Mouse (Mus musculus) intestine, embryonic 14.5 days (tissue): Measurements from ENCODE around the gene Sv2a. TPM values are rescaled to one million over a fixed set of nuclear protein-coding genes. Genes with fewer than 3 reads are reported as not detected.
"Not testable (repeated sequence)": the region's sequence is repeated elsewhere in the genome, so short reads cannot be mapped to it uniquely, and the experiment has no call there.

ENCODE experiments used
- ATAC-seq: fragments of 200-750 bp; cut with Nextera tagmentation; replicated peaks from 2 replicates; pipeline ENCODE4 v1.8.0; 2017; ENCODE audit warnings: low read depth, moderate number of reproducible peaks, moderate TSS enrichment, moderate library complexity; ENCODE audit not compliant: low FRiP score, low TSS enrichment
- DNase-seq: peaks from one replicate; pipeline ENCODE4 v3.0.0-alpha.2; 2018; ENCODE audit warnings: low spot score
- H3K27ac ChIP-seq: fragments of 300-500 bp; sonication (generic); 2 replicates; pipeline ENCODE4 v1.5.1; 2014; ENCODE audit warnings: low read depth, mild to moderate bottlenecking, control low read depth
- H3K27me3 ChIP-seq: fragments of 300-500 bp; sonication (generic); replicated peaks from 2 replicates; pipeline ENCODE4 v1.6.1; 2014; ENCODE audit warnings: low read length, control low read depth; ENCODE audit not compliant: control insufficient read depth, insufficient read depth
- H3K36me3 ChIP-seq: fragments of 300-500 bp; sonication (generic); 2 replicates; pipeline ENCODE4 v1.6.1; 2014; ENCODE audit warnings: low read length, control low read depth; ENCODE audit not compliant: control insufficient read depth, insufficient read depth
- H3K4me1 ChIP-seq: fragments of 300-500 bp; sonication (generic); replicated peaks from 2 replicates; pipeline ENCODE4 v1.6.1; 2014; ENCODE audit warnings: low read length, control low read depth, mixed read lengths; ENCODE audit not compliant: control insufficient read depth, insufficient read depth
- H3K4me2 ChIP-seq: fragments of 300-500 bp; sonication (generic); 2 replicates; pipeline ENCODE4 v1.6.1; 2014; ENCODE audit warnings: low read length
- H3K4me3 ChIP-seq: fragments of 300-500 bp; sonication (generic); 2 replicates; pipeline ENCODE4 v1.5.1; 2014; ENCODE audit warnings: low read depth, low read length, control low read depth, mixed read lengths
- H3K9ac ChIP-seq: fragments of 300-500 bp; sonication (generic); 2 replicates; pipeline ENCODE4 v1.6.1; 2014; ENCODE audit warnings: mild to moderate bottlenecking, low read length
- H3K9me3 ChIP-seq: fragments of 300-500 bp; sonication (generic); 2 replicates; pipeline ENCODE4 v1.6.1; 2016; ENCODE audit warnings: low read length, control low read depth; ENCODE audit not compliant: control insufficient read depth
- WGBS: fragments of 180-500 bp; shearing (Covaris S2); extraction: QIAGEN DNeasy Blood & Tissue Kit; methylation state at CpG from one replicate; pipeline ENCODE4 v1.1.7; 2014; 5-methylcytosine and 5-hydroxymethylcytosine counted together
- polyA plus RNA-seq: library from polyadenylated mRNA; unstranded; fragments of >200 nt; fragmentation: Nextera tagmentation; extraction: Ambion mirVana; gene quantifications from 2 replicates; pipeline ENCODE4 v1.2.1, GENCODE M21; 2014

The Sv2a gene
- polyA plus RNA-seq, 1 experiment from 2014 or later = 8.3 TPM

GRCm38 (mm10) chr3:96198181-96198580, 17.2 kb downstream of the Sv2a start:
- H3K36me3 ChIP-seq = no peaks in the 10 kb centered on the region
- H3K9ac ChIP-seq = peak overlapping the region; percentile 41
- H3K9me3 ChIP-seq = no peaks in the 10 kb centered on the region
- ATAC-seq = peak; percentile 34
- no peak for DNase-seq
- peak overlapping the region; percentile 88 for H3K4me2 ChIP-seq
- peaks cover 12% of the 10 kb centered on the region for H3K4me1 ChIP-seq
- WGBS = 5% methylated on average over 6 of the region's 6 CpGs
- H3K4me3 ChIP-seq = peak overlapping the region; percentile 68
- H3K27me3 ChIP-seq = no peaks in the 10 kb centered on the region
- peak overlapping the region; percentile 54 for H3K27ac ChIP-seq

- H3K36me3 ChIP-seq, H3K27ac ChIP-seq, H3K9ac ChIP-seq, DNase-seq, H3K4me3 ChIP-seq, H3K9me3 ChIP-seq, ATAC-seq, H3K27me3 ChIP-seq: not testable (repeated sequence)
- Histone ChIP-seq H3K4me1 (peaks cover 12% of the 10 kb centered on the region), H3K4me2 (peak overlapping the region; percentile 88)
- WGBS = 35% methylated on average over 5 of the region's 8 CpGs
Observed at GRCm38 (mm10) chr3:96198601-96199251, 17.8 kb downstream of the Sv2a start.

GRCm38 (mm10) chr3:96199731-96200130, 18.8 kb downstream of the Sv2a start:
- no peak overlapping the region for H3K27ac ChIP-seq
- 49% methylated on average over 2 of the region's 2 CpGs for WGBS
- H3K9ac ChIP-seq = no peak overlapping the region
- H3K4me2 ChIP-seq = no peak overlapping the region
- no peaks in the 10 kb centered on the region for H3K9me3 ChIP-seq
- H3K4me1 ChIP-seq = peaks cover 12% of the 10 kb centered on the region
- no peak overlapping the region for H3K4me3 ChIP-seq
- H3K36me3 ChIP-seq = no peaks in the 10 kb centered on the region
- no peaks in the 10 kb centered on the region for H3K27me3 ChIP-seq
- no peak for ATAC-seq
- DNase-seq = no peak

GRCm38 (mm10) chr3:96207819-96208218, 26.9 kb downstream of the Sv2a start:
- Histone ChIP-seq H3K9me3 (no peaks in the 10 kb centered on the region), H3K4me3 (no peak overlapping the region), H3K36me3 (no peaks in the 10 kb centered on the region), H3K9ac (no peak overlapping the region), H3K4me1 (no peaks in the 10 kb centered on the region), H3K27me3 (no peaks in the 10 kb centered on the region), H3K27ac (no peak overlapping the region), H3K4me2 (no peak overlapping the region)
- 72% methylated on average over 3 of the region's 3 CpGs for WGBS
- ATAC-seq (no peak), DNase-seq (no peak)

GRCm38 (mm10) chr3:96209242-96209641, 28.3 kb downstream of the Sv2a start:
- 25% methylated on average over 15 of the region's 15 CpGs for WGBS
- DNase-seq (no peak), ATAC-seq (no peak)
- Histone ChIP-seq H3K4me2 (no peak overlapping the region), H3K36me3 (no peaks in the 10 kb centered on the region), H3K27ac (no peak overlapping the region), H3K9ac (no peak overlapping the region), H3K4me3 (no peak overlapping the region), H3K27me3 (no peaks in the 10 kb centered on the region), H3K9me3 (no peaks in the 10 kb centered on the region), H3K4me1 (no peaks in the 10 kb centered on the region)

- WGBS = 0% methylated on average over 12 of the region's 12 CpGs
Observed at GRCm38 (mm10) chr3:96219191-96219641, 38.3 kb downstream of the Sv2a start.

GRCm38 (mm10) chr3:96219661-96220130, 38.7 kb downstream of the Sv2a start, which contains the start of the genes Bola1 and Hist2h2ab:
Gene Bola1 (minus strand): TSS chr3:96219709.
Gene Hist2h2ab (plus strand): TSS chr3:96219865.
- peak within 1 kb of the TSS; percentile 69 for H3K4me3 ChIP-seq
- H3K36me3 ChIP-seq = no peaks in the 10 kb centered on the region
- WGBS = under 1% methylated on average over 37 of the region's 37 CpGs
- H3K4me2 ChIP-seq = peak within 1 kb of the TSS; percentile 59
- H3K27ac ChIP-seq = peak within 1 kb of the TSS; percentile 98
- ATAC-seq (peak; percentile 88), DNase-seq (no peak)
- H3K27me3 ChIP-seq = no peaks in the 10 kb centered on the region
- H3K4me1 ChIP-seq = peaks cover 12% of the 10 kb centered on the region; the same call in 1 of the 2 replicates
- H3K9ac ChIP-seq = peak within 1 kb of the TSS; percentile 97
- no peaks in the 10 kb centered on the region for H3K9me3 ChIP-seq

More at GRCm38 (mm10) chr3:96219191-96219641, 38.3 kb downstream of the Sv2a start:
- DNase-seq (peak; percentile 77), ATAC-seq (peak; percentile 28)
- peak overlapping the region; percentile 69 for H3K4me3 ChIP-seq
- no peaks in the 10 kb centered on the region for H3K36me3 ChIP-seq
- peaks cover 12% of the 10 kb centered on the region; the same call in 1 of the 2 replicates for H3K4me1 ChIP-seq
- H3K9ac ChIP-seq = peak overlapping the region; percentile 97
- H3K27me3 ChIP-seq = no peaks in the 10 kb centered on the region
- peak overlapping the region; percentile 98 for H3K27ac ChIP-seq
- H3K4me2 ChIP-seq = peak overlapping the region; percentile 59
- H3K9me3 ChIP-seq = no peaks in the 10 kb centered on the region

GRCm38 (mm10) chr3:96220131-96220764, 39.3 kb downstream of the Sv2a start:
- ATAC-seq = 0 out of 2 replicates have a peak, but pooled peaks have one; percentile 7
- 0% methylated on average over 24 of the region's 47 CpGs for WGBS
- peak; percentile 88 for DNase-seq

More at GRCm38 (mm10) chr3:96220131-96220764, 39.3 kb downstream of the Sv2a start:
- peaks cover 12% of the 10 kb centered on the region; the same call in 1 of the 2 replicates for H3K4me1 ChIP-seq
- not testable (repeated sequence) for H3K9me3 ChIP-seq, H3K36me3 ChIP-seq, H3K27me3 ChIP-seq
- peak overlapping the region; percentile 59 for H3K4me2 ChIP-seq
- peak overlapping the region; percentile 98 for H3K27ac ChIP-seq
- peak overlapping the region; percentile 97 for H3K9ac ChIP-seq
- H3K4me3 ChIP-seq = peak overlapping the region; percentile 69
